Mouse (Mus musculus) heart, embryonic 12.5 days (tissue): Measurements from ENCODE around the gene Golph3. TPM values are rescaled to one million over a fixed set of nuclear protein-coding genes. Genes with fewer than 3 reads are reported as not detected.

ENCODE experiments used
- ATAC-seq: fragments of 200-750 bp; cut with Nextera tagmentation; 2 replicates; pipeline ENCODE4 v1.8.0; 2017; ENCODE audit warnings: moderate TSS enrichment, moderate library complexity; ENCODE audit not compliant: insufficient number of reproducible peaks, low FRiP score
- H3K27ac ChIP-seq: fragments of 300-500 bp; sonication (generic); 2 replicates; pipeline ENCODE4 v1.5.1; 2016; ENCODE audit warnings: mild to moderate bottlenecking, moderate library complexity; ENCODE audit not compliant: poor library complexity, severe bottlenecking
- H3K27me3 ChIP-seq: fragments of 300-500 bp; sonication (generic); replicated peaks from 2 replicates; pipeline ENCODE4 v1.6.1; 2016; ENCODE audit warnings: mild to moderate bottlenecking, moderate library complexity
- H3K36me3 ChIP-seq: fragments of 300-500 bp; sonication (generic); 2 replicates; pipeline ENCODE4 v1.6.1; 2016; ENCODE audit warnings: mild to moderate bottlenecking, moderate library complexity
- H3K4me1 ChIP-seq: fragments of 300-500 bp; sonication (generic); replicated peaks from 2 replicates; pipeline ENCODE4 v1.6.1; 2016; ENCODE audit warnings: mild to moderate bottlenecking
- H3K4me2 ChIP-seq: fragments of 300-500 bp; sonication (generic); 2 replicates; pipeline ENCODE4 v1.6.1; 2016; ENCODE audit warnings: mild to moderate bottlenecking, moderate library complexity
- H3K4me3 ChIP-seq: fragments of 300-500 bp; sonication (generic); 2 replicates; pipeline ENCODE4 v1.5.1; 2016; ENCODE audit warnings: mild to moderate bottlenecking
- H3K9ac ChIP-seq: fragments of 300-500 bp; sonication (generic); 2 replicates; pipeline ENCODE4 v1.6.1; 2016; ENCODE audit warnings: mild to moderate bottlenecking, moderate library complexity
- H3K9me3 ChIP-seq: fragments of 300-500 bp; sonication (generic); replicated peaks from 2 replicates; pipeline ENCODE4 v1.6.1; 2016; ENCODE audit warnings: mild to moderate bottlenecking, moderate library complexity
- WGBS: fragments of 180-500 bp; shearing (Covaris S2); methylation state at CpG from one replicate; pipeline ENCODE4 v1.1.7; 2016; 5-methylcytosine and 5-hydroxymethylcytosine counted together
- polyA plus RNA-seq: library from polyadenylated mRNA; unstranded; fragments of >200 nt; fragmentation: Nextera tagmentation; extraction: Ambion mirVana; gene quantifications from 2 replicates; pipeline ENCODE4 v1.2.1, GENCODE M21; 2016

The Golph3 gene
- polyA plus RNA-seq, 1 experiment from 2014 or later = 92.5 TPM

- Histone ChIP-seq H3K36me3 (peaks cover 15% of the 10 kb centered on the region), H3K9me3 (no peaks in the 10 kb centered on the region), H3K4me2 (peak overlapping the region; percentile 46), H3K4me1 (peaks cover 29% of the 10 kb centered on the region), H3K27me3 (no peaks in the 10 kb centered on the region), H3K4me3 (no peak overlapping the region), H3K9ac (no peak overlapping the region; the same call in 1 of the 2 replicates), H3K27ac (peak overlapping the region; percentile 70)
- no peak for ATAC-seq
- 83% methylated on average over 11 of the region's 11 CpGs for WGBS
Observed at GRCm38 (mm10) chr15:12368357-12368756, 47.1 kb downstream of the Golph3 start.

DNA sequence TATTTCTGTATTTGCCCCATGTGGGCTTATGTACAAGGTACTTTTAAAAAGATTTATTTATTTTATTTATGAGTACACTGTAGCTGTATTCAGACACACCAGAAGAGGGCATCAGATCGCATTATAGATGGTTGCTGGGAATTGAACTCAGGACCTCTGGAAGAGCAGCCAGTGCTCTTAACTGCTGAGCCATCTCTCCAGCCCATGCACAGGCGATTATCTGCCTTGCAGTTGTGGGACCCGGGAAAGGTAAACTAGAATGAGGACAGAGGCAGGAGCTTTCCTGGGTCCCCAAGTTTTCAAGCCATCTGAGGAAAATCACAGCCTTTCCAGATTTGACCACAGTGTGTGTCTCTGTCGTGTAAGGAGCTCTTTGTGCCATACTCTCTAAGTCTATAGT is 47.6 kb downstream of the Golph3 start:
- peaks cover 15% of the 10 kb centered on the region for H3K36me3 ChIP-seq
- 0 out of 2 replicates have a peak, but pooled peaks cover under 1% of the 10 kb centered on the region for H3K27me3 ChIP-seq
- H3K4me2 ChIP-seq = no peak overlapping the region
- no peak overlapping the region for H3K27ac ChIP-seq
- no peaks in the 10 kb centered on the region for H3K9me3 ChIP-seq
- H3K4me1 ChIP-seq = peaks cover 29% of the 10 kb centered on the region
- no peak overlapping the region for H3K4me3 ChIP-seq
- ATAC-seq = no peak
- no peak overlapping the region for H3K9ac ChIP-seq
- 79% methylated on average over 4 of the region's 4 CpGs for WGBS

GRCm38 (mm10) chr15:12370096-12370495 is 48.8 kb downstream of the Golph3 start:
- Histone ChIP-seq H3K4me3 (no peak overlapping the region), H3K4me1 (peaks cover 31% of the 10 kb centered on the region), H3K9ac (no peak overlapping the region), H3K27me3 (0 out of 2 replicates have a peak, but pooled peaks cover 6% of the 10 kb centered on the region), H3K9me3 (no peaks in the 10 kb centered on the region), H3K36me3 (peaks cover 18% of the 10 kb centered on the region), H3K27ac (no peak overlapping the region), H3K4me2 (no peak overlapping the region)
- ATAC-seq = no peak
- 84% methylated on average over 3 of the region's 3 CpGs for WGBS

GRCm38 (mm10) chr15:12371183-12371582 is 49.9 kb downstream of the Golph3 start:
- Histone ChIP-seq H3K4me3 (no peak overlapping the region), H3K9ac (no peak overlapping the region), H3K27me3 (0 out of 2 replicates have a peak, but pooled peaks cover 6% of the 10 kb centered on the region), H3K36me3 (peaks cover 13% of the 10 kb centered on the region; the same call in 1 of the 2 replicates), H3K4me2 (no peak overlapping the region), H3K9me3 (no peaks in the 10 kb centered on the region), H3K27ac (no peak overlapping the region), H3K4me1 (peaks cover 33% of the 10 kb centered on the region)
- no peak; the same call in 1 of the 2 replicates for ATAC-seq
- 6% methylated on average over 8 of the region's 8 CpGs for WGBS

- peaks cover 20% of the 10 kb centered on the region for H3K4me1 ChIP-seq
- H3K4me2 ChIP-seq = no peak overlapping the region
- H3K27me3 ChIP-seq = 0 out of 2 replicates have a peak, but pooled peaks cover 6% of the 10 kb centered on the region
- no peaks in the 10 kb centered on the region for H3K9me3 ChIP-seq
- 81% methylated on average over 14 of the region's 14 CpGs for WGBS
- ATAC-seq = no peak
- H3K36me3 ChIP-seq = peaks cover 13% of the 10 kb centered on the region; the same call in 1 of the 2 replicates
- H3K4me3 ChIP-seq = no peak overlapping the region
- H3K27ac ChIP-seq = no peak overlapping the region
- no peak overlapping the region for H3K9ac ChIP-seq
Observed at GRCm38 (mm10) chr15:12373496-12373895, 52.2 kb downstream of the Golph3 start.

GRCm38 (mm10) chr15:12373918-12374317 is 52.7 kb downstream of the Golph3 start:
- H3K4me2 ChIP-seq = no peak overlapping the region
- H3K4me1 ChIP-seq = peaks cover 19% of the 10 kb centered on the region
- no peaks in the 10 kb centered on the region for H3K9me3 ChIP-seq
- peaks cover 13% of the 10 kb centered on the region; the same call in 1 of the 2 replicates for H3K36me3 ChIP-seq
- 78% methylated on average over 6 of the region's 6 CpGs for WGBS
- no peak overlapping the region for H3K4me3 ChIP-seq
- 0 out of 2 replicates have a peak, but pooled peaks cover 6% of the 10 kb centered on the region for H3K27me3 ChIP-seq
- ATAC-seq = no peak
- no peak overlapping the region for H3K27ac ChIP-seq
- no peak overlapping the region for H3K9ac ChIP-seq

DNA sequence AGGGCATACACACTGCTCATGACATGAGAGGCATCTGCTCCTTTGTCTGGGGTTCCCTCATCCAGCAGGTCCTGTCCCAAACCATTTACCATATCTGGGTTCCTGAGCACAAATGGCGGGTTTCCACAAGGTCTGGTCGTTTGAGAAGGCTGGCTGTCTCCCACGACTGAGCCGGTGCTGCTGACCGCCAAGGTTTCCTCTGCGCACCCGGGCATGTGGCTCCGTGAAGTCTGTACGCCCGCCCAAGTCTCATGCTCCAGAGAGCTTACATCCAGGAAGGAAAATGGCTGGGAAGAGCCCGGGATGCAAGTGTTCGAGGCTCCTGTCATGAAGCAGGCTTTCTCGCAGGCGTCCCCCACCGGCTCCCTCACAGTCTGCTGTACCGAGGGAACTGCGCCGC is 53.7 kb downstream of the Golph3 start:
- peaks cover 13% of the 10 kb centered on the region; the same call in 1 of the 2 replicates for H3K36me3 ChIP-seq

GRCm38 (mm10) chr15:12375641-12376311 is 54.5 kb downstream of the Golph3 start:
- Histone ChIP-seq H3K4me3 (peak overlapping the region; percentile 38), H3K27me3 (0 out of 2 replicates have a peak, but pooled peaks cover 6% of the 10 kb centered on the region), H3K36me3 (peaks cover 16% of the 10 kb centered on the region), H3K4me2 (peak overlapping the region; percentile 71), H3K4me1 (peaks cover 19% of the 10 kb centered on the region), H3K9ac (peak overlapping the region; percentile 54), H3K9me3 (no peaks in the 10 kb centered on the region), H3K27ac (no peak overlapping the region; the same call in 1 of the 2 replicates)
- 4% methylated on average over 19 of the region's 19 CpGs for WGBS
- peak; percentile 88 for ATAC-seq

More for the DNA sequence above, 53.7 kb downstream of the Golph3 start:
- Histone ChIP-seq H3K4me2 (peak overlapping the region; percentile 71), H3K9ac (peak overlapping the region; percentile 55), H3K27me3 (0 out of 2 replicates have a peak, but pooled peaks cover 6% of the 10 kb centered on the region), H3K4me1 (peaks cover 19% of the 10 kb centered on the region), H3K9me3 (no peaks in the 10 kb centered on the region), H3K4me3 (peak overlapping the region; percentile 38), H3K27ac (0 out of 2 replicates have a peak overlapping the region, but pooled peaks have one; percentile 7)
- no peak for ATAC-seq
- WGBS = 49% methylated on average over 18 of the region's 18 CpGs

GRCm38 (mm10) chr15:12376491-12377069 is 55.3 kb downstream of the Golph3 start:
- peaks cover 15% of the 10 kb centered on the region for H3K4me1 ChIP-seq
- no peak overlapping the region for H3K4me3 ChIP-seq
- peak overlapping the region; percentile 71 for H3K4me2 ChIP-seq
- WGBS = 45% methylated on average over 13 of the region's 13 CpGs
- H3K36me3 ChIP-seq = peaks cover 17% of the 10 kb centered on the region
- no peak overlapping the region for H3K9ac ChIP-seq
- H3K9me3 ChIP-seq = no peaks in the 10 kb centered on the region
- ATAC-seq = no peak
- 0 out of 2 replicates have a peak, but pooled peaks cover 6% of the 10 kb centered on the region for H3K27me3 ChIP-seq
- no peak overlapping the region for H3K27ac ChIP-seq

- Histone ChIP-seq H3K4me2 (no peak overlapping the region), H3K27ac (no peak overlapping the region), H3K9me3 (no peaks in the 10 kb centered on the region), H3K4me3 (no peak overlapping the region), H3K4me1 (peaks cover 14% of the 10 kb centered on the region), H3K9ac (no peak overlapping the region), H3K36me3 (peaks cover 11% of the 10 kb centered on the region), H3K27me3 (0 out of 2 replicates have a peak, but pooled peaks cover 6% of the 10 kb centered on the region)
- 83% methylated on average over 10 of the region's 10 CpGs for WGBS
- no peak for ATAC-seq
Observed at GRCm38 (mm10) chr15:12377800-12378199, 56.5 kb downstream of the Golph3 start.

GRCm38 (mm10) chr15:12380057-12380456 is 58.8 kb downstream of the Golph3 start:
- Histone ChIP-seq H3K27ac (no peak overlapping the region), H3K4me1 (peaks cover 12% of the 10 kb centered on the region), H3K27me3 (no peaks in the 10 kb centered on the region), H3K36me3 (peaks cover 4% of the 10 kb centered on the region; the same call in 1 of the 2 replicates), H3K9me3 (no peaks in the 10 kb centered on the region), H3K4me2 (no peak overlapping the region), H3K9ac (no peak overlapping the region), H3K4me3 (no peak overlapping the region)
- ATAC-seq = no peak
- WGBS = 91% methylated on average over 3 of the region's 3 CpGs
